Mouse (Mus musculus): Measurements from ENCODE around the gene Dld. TPM values are rescaled to one million over a fixed set of nuclear protein-coding genes. Genes with fewer than 3 reads are reported as not detected.
A peak's percentile ranks its signal among the peaks of the same experiment; 100 is the strongest.

Gene Dld
- 109 and 111 TPM in 2 replicates for polyA plus RNA-seq (2012; rRNA removed)

- TF ChIP-seq CTCF (IDR thresholded peaks at IDR 0.05; ENCODE audit: borderline replicate concordance, insufficient read depth, low read depth, low read length) (no peak), POLR2A (IDR thresholded peaks at IDR 0.05; ENCODE audit: borderline replicate concordance, insufficient read depth, low read length) (peak; percentile 84; the same call in 1 of the 2 replicates)
- peak; percentile 97 for DNase-seq
- Histone ChIP-seq H3K27ac (ENCODE audit: insufficient read depth, low read length) (peak within 1 kb of the TSS; percentile 67), H3K27me3 (ENCODE audit: control insufficient read depth, insufficient read depth, low read length) (no peaks in the 10 kb centered on the region), H3K4me3 (replicated peaks; ENCODE audit: insufficient read depth, low read depth, low read length) (peak within 1 kb of the TSS; percentile 80), H3K4me1 (ENCODE audit: control insufficient read depth, insufficient read depth, low read length) (no peaks in the 10 kb centered on the region; the same call in 1 of the 2 replicates)
- WGBS, result 5% methylated on average over 66 of the region's 66 CpGs
Observed at GRCm38 (mm10) chr12:31350944-31351928, at the start of gene Dld. Gene Dld (minus strand): TSS chr12:31351453.

GRCm38 (mm10) chr12:31400821-31401220 is 49.6 kb upstream of the Dld start:
- no peak overlapping the region for H3K4me3 ChIP-seq (replicated peaks; ENCODE audit: insufficient read depth, low read depth, low read length)
- 95% methylated on average over 1 of the region's 1 CpGs for WGBS
- no peak for TF ChIP-seq CTCF (IDR thresholded peaks at IDR 0.05; ENCODE audit: borderline replicate concordance, insufficient read depth, low read depth, low read length)
- no peak for TF ChIP-seq POLR2A (IDR thresholded peaks at IDR 0.05; ENCODE audit: borderline replicate concordance, insufficient read depth, low read length)
- H3K27ac ChIP-seq (ENCODE audit: insufficient read depth, low read length), result no peak overlapping the region
- H3K4me1 ChIP-seq (ENCODE audit: control insufficient read depth, insufficient read depth, low read length), result no peaks in the 10 kb centered on the region
- no peaks in the 10 kb centered on the region for H3K27me3 ChIP-seq (ENCODE audit: control insufficient read depth, insufficient read depth, low read length)
- no peak for DNase-seq

GRCm38 (mm10) chr12:31397709-31398108 is 46.5 kb upstream of the Dld start:
- H3K4me1 ChIP-seq (ENCODE audit: control insufficient read depth, insufficient read depth, low read length), result no peaks in the 10 kb centered on the region
- no peaks in the 10 kb centered on the region for H3K27me3 ChIP-seq (ENCODE audit: control insufficient read depth, insufficient read depth, low read length)
- TF ChIP-seq CTCF (IDR thresholded peaks at IDR 0.05; ENCODE audit: borderline replicate concordance, insufficient read depth, low read depth, low read length), result no peak
- no peak for TF ChIP-seq POLR2A (IDR thresholded peaks at IDR 0.05; ENCODE audit: borderline replicate concordance, insufficient read depth, low read length)
- DNase-seq, result no peak
- 88% methylated on average over 4 of the region's 4 CpGs for WGBS
- H3K4me3 ChIP-seq (replicated peaks; ENCODE audit: insufficient read depth, low read depth, low read length), result no peak overlapping the region
- H3K27ac ChIP-seq (ENCODE audit: insufficient read depth, low read length), result no peak overlapping the region

GRCm38 (mm10) chr12:31395895-31396294 is 44.6 kb upstream of the Dld start:
- no peaks in the 10 kb centered on the region for H3K27me3 ChIP-seq (ENCODE audit: control insufficient read depth, insufficient read depth, low read length)
- H3K27ac ChIP-seq (ENCODE audit: insufficient read depth, low read length), result no peak overlapping the region
- DNase-seq, result no peak
- no peak overlapping the region for H3K4me3 ChIP-seq (replicated peaks; ENCODE audit: insufficient read depth, low read depth, low read length)
- H3K4me1 ChIP-seq (ENCODE audit: control insufficient read depth, insufficient read depth, low read length), result no peaks in the 10 kb centered on the region
- WGBS, result 100% methylated on average over 1 of the region's 1 CpGs
- TF ChIP-seq CTCF (IDR thresholded peaks at IDR 0.05; ENCODE audit: borderline replicate concordance, insufficient read depth, low read depth, low read length) (no peak), POLR2A (IDR thresholded peaks at IDR 0.05; ENCODE audit: borderline replicate concordance, insufficient read depth, low read length) (no peak)

- no peak for TF ChIP-seq POLR2A (IDR thresholded peaks at IDR 0.05; ENCODE audit: borderline replicate concordance, insufficient read depth, low read length)
- TF ChIP-seq CTCF (IDR thresholded peaks at IDR 0.05; ENCODE audit: borderline replicate concordance, insufficient read depth, low read depth, low read length), result no peak
- Histone ChIP-seq H3K4me1 (ENCODE audit: control insufficient read depth, insufficient read depth, low read length) (no peaks in the 10 kb centered on the region), H3K4me3 (replicated peaks; ENCODE audit: insufficient read depth, low read depth, low read length) (no peak overlapping the region), H3K27me3 (ENCODE audit: control insufficient read depth, insufficient read depth, low read length) (no peaks in the 10 kb centered on the region), H3K27ac (ENCODE audit: insufficient read depth, low read length) (no peak overlapping the region)
- no peak for DNase-seq
- 89% methylated on average over 12 of the region's 12 CpGs for WGBS
Observed at GRCm38 (mm10) chr12:31391696-31392095, 40.4 kb upstream of the Dld start.

- Histone ChIP-seq H3K4me3 (replicated peaks; ENCODE audit: insufficient read depth, low read depth, low read length) (no peak within 1 kb of the TSS), H3K4me1 (ENCODE audit: control insufficient read depth, insufficient read depth, low read length) (no peaks in the 10 kb centered on the region), H3K27ac (ENCODE audit: insufficient read depth, low read length) (no peak within 1 kb of the TSS), H3K27me3 (ENCODE audit: control insufficient read depth, insufficient read depth, low read length) (no peaks in the 10 kb centered on the region; the same call in 1 of the 2 replicates)
- WGBS, result 55% methylated on average over 3 of the region's 3 CpGs
- no peak for DNase-seq
- TF ChIP-seq CTCF (IDR thresholded peaks at IDR 0.05; ENCODE audit: borderline replicate concordance, insufficient read depth, low read depth, low read length), result no peak
Observed at GRCm38 (mm10) chr12:31390571-31390970, 39.3 kb upstream of the Dld start, which contains the start of gene Slc26a3. Gene Slc26a3 (plus strand): TSS chr12:31390871.

GRCm38 (mm10) chr12:31387303-31387702 is 36.0 kb upstream of the Dld start:
- DNase-seq, result no peak
- Histone ChIP-seq H3K4me1 (ENCODE audit: control insufficient read depth, insufficient read depth, low read length) (no peaks in the 10 kb centered on the region), H3K27ac (ENCODE audit: insufficient read depth, low read length) (no peak overlapping the region), H3K4me3 (replicated peaks; ENCODE audit: insufficient read depth, low read depth, low read length) (no peak overlapping the region), H3K27me3 (ENCODE audit: control insufficient read depth, insufficient read depth, low read length) (no peaks in the 10 kb centered on the region; the same call in 1 of the 2 replicates)
- WGBS, result 70% methylated on average over 3 of the region's 3 CpGs
- TF ChIP-seq CTCF (IDR thresholded peaks at IDR 0.05; ENCODE audit: borderline replicate concordance, insufficient read depth, low read depth, low read length) (no peak), POLR2A (IDR thresholded peaks at IDR 0.05; ENCODE audit: borderline replicate concordance, insufficient read depth, low read length) (no peak)

- DNase-seq, result no peak
- Histone ChIP-seq H3K27ac (ENCODE audit: insufficient read depth, low read length) (no peak overlapping the region), H3K27me3 (ENCODE audit: control insufficient read depth, insufficient read depth, low read length) (no peaks in the 10 kb centered on the region; the same call in 1 of the 2 replicates), H3K4me1 (ENCODE audit: control insufficient read depth, insufficient read depth, low read length) (no peaks in the 10 kb centered on the region), H3K4me3 (replicated peaks; ENCODE audit: insufficient read depth, low read depth, low read length) (no peak overlapping the region)
- 68% methylated on average over 2 of the region's 2 CpGs for WGBS
- TF ChIP-seq POLR2A (IDR thresholded peaks at IDR 0.05; ENCODE audit: borderline replicate concordance, insufficient read depth, low read length) (no peak), CTCF (IDR thresholded peaks at IDR 0.05; ENCODE audit: borderline replicate concordance, insufficient read depth, low read depth, low read length) (no peak)
Observed at GRCm38 (mm10) chr12:31382451-31382850, 31.2 kb upstream of the Dld start.

All from cerebellum, adult 2 months (tissue).